Mouse (Mus musculus): ENCODE results near the gene Ank2. TPM values are rescaled to one million over a fixed set of nuclear protein-coding genes. Genes with fewer than 3 reads are reported as not detected.

The Ank2 gene
- polyA plus RNA-seq, 1 experiment from 2014 or later = 204 TPM

MicroRNAs within 50 kb of the gene (microRNA counts, 519-probe panel; counts per million panel counts)
- not detected for microRNA mmu-miR-302a
- microRNA mmu-miR-302b = not detected
- not detected for microRNA mmu-miR-302c
- 2,912 counts per million, percentile 11 among the panel's probes with 10 or more counts for microRNA mmu-miR-302d
- not detected for microRNA mmu-miR-367

Small RNA genes within 50 kb of the gene (microRNA-seq; reads per million reads assigned to microRNA genes)
- not detected for gene Gm44494
- gene Mir302a = 384 reads per million, percentile 68 among the genes with 10 or more reads in this experiment
- gene Mir302b = 255 reads per million, percentile 63 among the genes with 10 or more reads in this experiment
- 48.1 reads per million, percentile 43 among the genes with 10 or more reads in this experiment for gene Mir302c
- 328 reads per million, percentile 66 among the genes with 10 or more reads in this experiment for gene Mir302d
- not detected for gene Mir367

Other genes starting within 250 kb of the Ank2 start
- 25.6 and 27.0 TPM in 2 replicates for gene Larp7, start 54.0 kb upstream of the Ank2 start, polyA plus RNA-seq (2014; fragmentation: Nextera tagmentation; extraction: Ambion mirVana)
- gene Zgrf1, start 54.1 kb upstream of the Ank2 start, polyA plus RNA-seq (2014; fragmentation: Nextera tagmentation; extraction: Ambion mirVana) = 2.6 and 2.7 TPM in 2 replicates
- 3.8 and 6.4 TPM in 2 replicates for gene Neurog2, start 133.8 kb upstream of the Ank2 start, polyA plus RNA-seq (2014; fragmentation: Nextera tagmentation; extraction: Ambion mirVana)